Mouse (Mus musculus) myocyte (in vitro differentiated cells): ENCODE measurements at regions not wholly inside any gene's neighbourhood (a gene's known extent, or its start where the extent isn't known, plus 50 kb on each side); places are given as distances from the start of the nearest gene placed in this dataset.

ENCODE experiments used
- H3K27me3 ChIP-seq: one replicate; pipeline ENCODE4 v1.6.1; 2011; ENCODE audit not compliant: control insufficient read depth, insufficient read depth, insufficient read length
- H3K36me3 ChIP-seq: one replicate; pipeline ENCODE4 v1.6.1; 2011; ENCODE audit not compliant: control insufficient read depth, insufficient read depth
- H3K4me2 ChIP-seq: one replicate; pipeline ENCODE4 v1.6.1; 2011; ENCODE audit warnings: low read depth, control low read depth
- H3K4me3 ChIP-seq: one replicate; pipeline ENCODE4 v1.5.1; 2011; ENCODE audit warnings: mild to moderate bottlenecking, control low read depth, moderate library complexity
- H3K79me2 ChIP-seq: one replicate; pipeline ENCODE4 v1.6.1; 2011; ENCODE audit not compliant: control insufficient read depth, insufficient read depth
- H3ac ChIP-seq: one replicate; pipeline ENCODE4 v1.6.1; 2011; ENCODE audit not compliant: control insufficient read depth, insufficient read length
- CEBPB ChIP-seq: IDR thresholded peaks from 2 replicates; pipeline ENCODE4 v1.6.1; 2011; ENCODE audit warnings: mild to moderate bottlenecking, moderate library complexity; ENCODE audit not compliant: poor library complexity, insufficient read depth, severe bottlenecking
- E2F4 ChIP-seq: IDR thresholded peaks from one replicate; pipeline ENCODE4 v1.6.1; 2011; ENCODE audit warnings: mild to moderate bottlenecking, control low read depth, moderate library complexity; ENCODE audit not compliant: insufficient read depth
- MAX ChIP-seq: IDR thresholded peaks from one replicate; pipeline ENCODE4 v1.6.1; 2011; ENCODE audit warnings: low read depth, mild to moderate bottlenecking, control low read depth
- MYOD1 ChIP-seq, 3 experiments: IDR thresholded peaks; one replicate each; pipeline ENCODE4 v1.6.1; 2011; ENCODE audit warnings: control low read depth in 2 of 3, low read depth in 2 of 3, mild to moderate bottlenecking in 2 of 3, moderate library complexity in 1 of 3; ENCODE audit not compliant: insufficient read length in 2 of 3, control insufficient read depth in 1 of 3
- MYOG ChIP-seq, 3 experiments: IDR thresholded peaks; one replicate each; pipeline ENCODE4 v1.6.1; 2011; ENCODE audit warnings: control low read depth in 2 of 3, low read depth in 2 of 3, mild to moderate bottlenecking in 2 of 3; ENCODE audit not compliant: insufficient read length in 2 of 3, control insufficient read depth in 1 of 3, insufficient read depth in 1 of 3
- POLR2A ChIP-seq: IDR thresholded peaks from one replicate; pipeline ENCODE4 v1.6.1; 2011; ENCODE audit warnings: low read depth, mild to moderate bottlenecking, control low read depth, moderate library complexity; ENCODE audit not compliant: insufficient read length
- POLR2AphosphoS2 ChIP-seq: IDR thresholded peaks from one replicate; pipeline ENCODE4 v1.6.1; 2011; ENCODE audit warnings: low read depth, control low read depth; ENCODE audit not compliant: insufficient read length
- REST ChIP-seq: IDR thresholded peaks from one replicate; pipeline ENCODE4 v1.6.1; 2011; ENCODE audit warnings: mild to moderate bottlenecking, control low read depth, moderate library complexity; ENCODE audit not compliant: insufficient read depth, insufficient read length
- SRF ChIP-seq: IDR thresholded peaks from one replicate; pipeline ENCODE4 v1.6.1; 2011; ENCODE audit warnings: low read depth; ENCODE audit not compliant: control insufficient read depth, insufficient read length
- TCF12 ChIP-seq: IDR thresholded peaks from one replicate; pipeline ENCODE4 v1.6.1; 2011; ENCODE audit warnings: mild to moderate bottlenecking, control low read depth; ENCODE audit not compliant: poor library complexity, insufficient read depth, severe bottlenecking
- TCF3 ChIP-seq: IDR thresholded peaks from one replicate; pipeline ENCODE4 v1.6.1; 2011; ENCODE audit warnings: low read depth, control low read depth; ENCODE audit not compliant: insufficient read length
- USF1 ChIP-seq: IDR thresholded peaks from one replicate; pipeline ENCODE4 v1.6.1; 2011; ENCODE audit warnings: low read depth, mild to moderate bottlenecking, control low read depth, moderate library complexity

DNA sequence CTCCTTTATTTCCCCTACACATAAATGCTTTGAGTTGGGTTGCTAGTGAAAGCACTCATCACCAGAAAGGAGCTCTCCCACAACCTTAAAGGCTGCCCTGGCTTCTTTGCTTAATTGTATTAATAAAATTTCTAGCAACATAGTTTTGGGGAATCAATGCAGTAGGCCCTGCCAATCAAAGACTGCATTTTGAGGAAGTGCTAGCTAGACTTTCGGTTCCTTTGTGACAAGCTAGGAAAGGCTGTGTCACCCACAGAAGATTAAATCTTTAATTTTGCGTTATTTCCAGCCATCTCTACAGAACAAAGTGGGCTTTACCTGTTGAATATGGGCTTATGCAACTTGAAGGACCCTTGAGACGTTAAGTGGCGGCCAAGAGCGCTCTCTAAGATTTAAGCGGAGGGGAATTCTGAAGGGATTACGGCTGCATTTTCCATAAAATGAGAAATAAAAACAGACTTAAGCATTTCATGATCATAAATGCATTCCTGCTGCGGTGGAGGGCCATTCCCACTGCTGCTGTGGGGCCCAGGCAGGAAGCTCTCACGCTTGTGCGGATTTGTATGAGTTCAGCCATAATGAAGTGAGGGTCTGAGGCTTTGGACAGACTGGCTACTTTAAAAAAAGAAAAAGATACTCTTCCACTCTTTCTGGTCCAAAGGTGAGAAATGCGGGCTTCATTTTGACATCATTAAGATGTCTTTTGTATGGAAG lies 318.4 kb upstream of the Shh start:
- Histone ChIP-seq H3K4me3 (no peak overlapping the region), H3ac (no peak overlapping the region)

GRCm38 (mm10) chr5:28784339-28784966 lies 317.4 kb upstream of the Shh start:
- H3K36me3 ChIP-seq, result no peaks in the 10 kb centered on the region
- no peaks in the 10 kb centered on the region for H3K79me2 ChIP-seq
- no peak overlapping the region for H3ac ChIP-seq
- no peak overlapping the region for H3K4me3 ChIP-seq
- TF ChIP-seq TCF12, result no peak
- TF ChIP-seq CEBPB, result no peak
- no peak for TF ChIP-seq USF1
- TF ChIP-seq MYOD1 (IDR thresholded peaks at IDR 0.05; ENCODE audit: control insufficient read depth in 1 of 3, insufficient read length in 2 of 3, low read depth in 2 of 3), result no peak
- TF ChIP-seq E2F4, result no peak
- no peak for TF ChIP-seq TCF3
- TF ChIP-seq POLR2AphosphoS2, result no peak
- TF ChIP-seq MAX, result no peak
- no peak for TF ChIP-seq MYOG (IDR thresholded peaks at IDR 0.05; ENCODE audit: control insufficient read depth in 1 of 3, insufficient read depth in 1 of 3, insufficient read length in 2 of 3, low read depth in 2 of 3)
- TF ChIP-seq POLR2A, result no peak
- TF ChIP-seq SRF, result no peak
- no peak for TF ChIP-seq REST
- H3K4me2 ChIP-seq, result no peak overlapping the region
- no peaks in the 10 kb centered on the region for H3K27me3 ChIP-seq

More for the DNA sequence above, 318.4 kb upstream of the Shh start:
- Histone ChIP-seq H3K79me2 (no peaks in the 10 kb centered on the region), H3K36me3 (no peaks in the 10 kb centered on the region), H3K4me2 (no peak overlapping the region), H3K27me3 (no peaks in the 10 kb centered on the region)
- no peak for TF ChIP-seq TCF12
- no peak for TF ChIP-seq SRF
- no peak for TF ChIP-seq POLR2AphosphoS2
- no peak for TF ChIP-seq MAX
- no peak for TF ChIP-seq E2F4
- no peak for TF ChIP-seq CEBPB
- no peak for TF ChIP-seq TCF3
- TF ChIP-seq POLR2A, result no peak
- no peak for TF ChIP-seq REST
- no peak for TF ChIP-seq MYOG (IDR thresholded peaks at IDR 0.05; ENCODE audit: control insufficient read depth in 1 of 3, insufficient read depth in 1 of 3, insufficient read length in 2 of 3, low read depth in 2 of 3)
- no peak for TF ChIP-seq MYOD1 (IDR thresholded peaks at IDR 0.05; ENCODE audit: control insufficient read depth in 1 of 3, insufficient read length in 2 of 3, low read depth in 2 of 3)
- TF ChIP-seq USF1, result no peak

DNA sequence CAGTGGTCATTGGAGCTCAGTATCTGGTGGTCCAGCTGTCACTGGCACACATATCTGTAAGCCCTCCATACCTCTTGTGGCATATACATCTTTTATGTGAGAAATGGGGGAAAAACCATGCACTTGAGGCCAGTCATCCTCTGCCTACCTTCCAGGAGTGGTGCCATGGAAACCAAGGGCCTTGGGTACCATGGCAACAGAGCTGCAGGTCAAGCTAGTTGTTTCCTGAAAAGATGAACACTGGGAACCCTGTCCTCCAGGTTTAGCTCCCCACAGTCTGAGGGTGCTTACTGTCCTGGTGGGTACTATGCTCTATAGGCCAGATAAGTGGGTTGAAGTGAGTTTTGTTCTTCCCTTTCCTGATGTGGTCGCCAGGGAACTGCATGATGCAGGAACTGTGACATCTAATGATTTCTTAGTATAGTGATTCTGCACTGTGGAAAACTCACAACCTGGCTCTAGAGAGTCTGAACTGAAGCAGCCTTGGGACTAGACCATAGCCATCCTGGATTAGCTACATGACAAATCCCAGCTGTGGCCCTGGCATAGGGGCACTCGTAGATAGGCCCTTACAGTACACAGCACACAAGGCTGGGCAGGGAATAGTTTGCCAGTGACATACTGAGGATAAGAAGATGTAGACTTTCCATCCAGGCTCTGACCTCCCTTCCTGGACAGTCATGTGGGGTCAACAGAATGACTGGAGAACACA lies 308.7 kb upstream of the Shh start:
- TF ChIP-seq TCF12, result no peak
- TF ChIP-seq MYOG (IDR thresholded peaks at IDR 0.05; ENCODE audit: control insufficient read depth in 1 of 3, insufficient read depth in 1 of 3, insufficient read length in 2 of 3, low read depth in 2 of 3), result no peak
- TF ChIP-seq E2F4, result no peak
- TF ChIP-seq TCF3, result no peak
- TF ChIP-seq REST, result no peak
- TF ChIP-seq MAX, result no peak
- Histone ChIP-seq H3K4me2 (no peak overlapping the region), H3K4me3 (no peak overlapping the region), H3K79me2 (no peaks in the 10 kb centered on the region), H3K27me3 (no peaks in the 10 kb centered on the region), H3K36me3 (no peaks in the 10 kb centered on the region), H3ac (no peak overlapping the region)

DNA sequence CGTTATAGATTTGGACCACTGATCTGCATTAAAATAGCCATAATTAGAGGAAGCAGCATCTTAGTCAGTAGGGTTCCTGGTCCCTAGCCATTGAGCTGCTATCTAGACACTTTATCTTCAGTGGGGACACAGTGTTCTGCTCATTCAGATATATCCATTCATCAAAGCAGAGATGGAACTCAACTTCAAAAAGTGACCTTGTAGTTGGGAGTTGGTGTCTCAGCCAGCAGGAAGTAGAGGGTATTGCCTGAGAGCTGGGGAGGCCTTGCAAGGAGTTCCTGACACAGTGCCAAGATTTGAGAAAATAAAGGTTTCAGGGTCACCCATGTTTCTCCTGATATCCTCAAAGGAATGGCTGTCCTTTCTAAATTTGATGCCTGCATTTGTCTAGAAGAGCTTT lies 304.7 kb upstream of the Shh start:
- no peaks in the 10 kb centered on the region for H3K79me2 ChIP-seq
- no peak overlapping the region for H3K4me3 ChIP-seq
- no peak overlapping the region for H3ac ChIP-seq
- H3K27me3 ChIP-seq, result no peaks in the 10 kb centered on the region
- no peaks in the 10 kb centered on the region for H3K36me3 ChIP-seq
- TF ChIP-seq USF1 (no peak), TCF12 (no peak), SRF (no peak), REST (no peak), MYOD1 (IDR thresholded peaks at IDR 0.05; ENCODE audit: control insufficient read depth in 1 of 3, insufficient read length in 2 of 3, low read depth in 2 of 3) (no peak), CEBPB (no peak), POLR2AphosphoS2 (no peak), MAX (no peak), TCF3 (no peak), E2F4 (no peak), POLR2A (no peak), MYOG (IDR thresholded peaks at IDR 0.05; ENCODE audit: control insufficient read depth in 1 of 3, insufficient read depth in 1 of 3, insufficient read length in 2 of 3, low read depth in 2 of 3) (no peak)
- H3K4me2 ChIP-seq, result no peak overlapping the region
